Mouse (Mus musculus) erythroblast, embryonic 14.5 days (primary cell): ENCODE results near the gene Asxl1.

ENCODE experiments used
- GATA1 ChIP-seq: IDR thresholded peaks from 2 replicates; pipeline ENCODE4 v1.6.1; 2012; ENCODE audit warnings: low read length, inconsistent platforms, mixed read lengths
- TAL1 ChIP-seq: IDR thresholded peaks from 3 replicates; pipeline ENCODE4 v1.6.1; 2012; ENCODE audit warnings: low read length, inconsistent platforms, mixed read lengths

DNA sequence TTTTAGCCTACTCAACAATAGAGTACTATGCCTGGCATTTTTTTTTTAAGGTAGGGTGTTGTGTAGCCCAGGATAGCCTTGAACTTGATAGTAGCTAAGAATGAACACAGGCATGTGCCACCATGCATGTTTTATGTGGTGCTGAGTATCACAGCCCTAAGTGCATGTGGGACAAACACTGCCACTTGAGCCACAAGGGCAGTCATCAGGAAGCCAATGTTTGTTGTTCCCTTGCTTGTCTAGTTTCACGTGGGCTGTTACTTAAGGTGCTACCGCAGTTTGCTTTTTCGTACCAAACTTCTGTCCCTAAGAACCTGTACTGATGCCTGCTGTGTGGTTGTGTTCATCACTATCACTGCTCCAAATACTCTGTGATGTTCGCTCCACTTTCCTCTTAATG, 27.2 kb upstream of the Asxl1 start:
- TF ChIP-seq TAL1 (no peak), GATA1 (no peak)
